ENCODE assay signal across 14 mouse cellular contexts in genomic region chr13:5778443-5779171, GRCm38 (mm10).
A peak's percentile ranks its signal among the peaks of the same experiment; 100 is the strongest.
DNase-seq lines count a peak whose midpoint lies in the region; ATAC-seq and TF ChIP-seq lines count a peak whose summit lies in the region.
"Had no signal": no experiment of that assay in that cellular context is flagged by ENCODE, and none has a peak within 500 bp of the region (broad histone marks: within the 10 kb centered on the region; RNA-seq: fewer than 3 reads in every experiment).

No protein-coding gene starts in this region.

- no peak overlapping the region for H3K9ac ChIP-seq in forebrain, postnatal 0 days
- no peak overlapping the region for H3K9ac ChIP-seq in forebrain, embryonic 16.5 days (replicated peaks; ENCODE audit: low read depth, low read length)
- H3K9ac ChIP-seq in forebrain, embryonic 13.5 days = no peak overlapping the region
- H3K9ac ChIP-seq: kidney, embryonic 15.5 days; liver, embryonic 12.5 days had no signal

- no peak for TF ChIP-seq CTCF in forebrain, postnatal 0 days (IDR thresholded peaks at IDR 0.05; ENCODE audit: low read depth)

- WGBS in forebrain, postnatal 0 days = 63% methylated on average over 5 of the region's 5 CpGs
- WGBS in forebrain, embryonic 16.5 days = 68% methylated on average over 5 of the region's 5 CpGs
- whole genome bisulfite sequencing in forebrain, embryonic 13.5 days = 75% methylated on average over 5 of the region's 5 CpGs

- no peak for ATAC-seq in forebrain, postnatal 0 days
- no peak for ATAC-seq in forebrain, embryonic 16.5 days
- ATAC-seq in common myeloid progenitor, adult 5-6 weeks (replicated peaks; ENCODE audit: low read depth, poor library complexity, severe bottlenecking) = peak; percentile 50
- ATAC-seq in erythroid progenitor cell, adult 5-6 weeks (replicated peaks; ENCODE audit: low FRiP score, poor library complexity, severe bottlenecking) = no peak
- no peak for ATAC-seq in forebrain, embryonic 13.5 days
- ATAC-seq: liver, embryonic 12.5 days had no signal

- H3K36me3 ChIP-seq in forebrain, postnatal 0 days (ENCODE audit: insufficient read depth) = no peaks in the 10 kb centered on the region
- no peaks in the 10 kb centered on the region for H3K36me3 ChIP-seq in forebrain, embryonic 16.5 days (ENCODE audit: control insufficient read depth, insufficient read depth)
- no peaks in the 10 kb centered on the region for H3K36me3 ChIP-seq in forebrain, embryonic 13.5 days (ENCODE audit: poor library complexity, severe bottlenecking)
- H3K36me3 ChIP-seq: hindbrain, embryonic 10.5 days; kidney, embryonic 15.5 days; liver, embryonic 12.5 days had no signal

- peak; percentile 10 for DNase-seq in forebrain, postnatal 0 days
- DNase-seq in right cerebral cortex, adult 18-20 months = peak; percentile 6
- no peak for DNase-seq in right cerebral cortex, postnatal 14 days
- peak; percentile 57 for DNase-seq in naive thymus-derived CD4-positive, alpha-beta T cell, adult 2 months (ENCODE audit: low read depth)
- DNase-seq: adrenal gland, adult 2 months; cerebellum, adult 2 months had no signal

- H3K4me1 ChIP-seq in forebrain, postnatal 0 days (ENCODE audit: insufficient read depth) = no peaks in the 10 kb centered on the region
- no peaks in the 10 kb centered on the region; the same call in 1 of the 2 replicates for H3K4me1 ChIP-seq in forebrain, embryonic 16.5 days (replicated peaks; ENCODE audit: control insufficient read depth, insufficient read depth, low read length)
- H3K4me1 ChIP-seq in forebrain, embryonic 13.5 days = no peaks in the 10 kb centered on the region
- H3K4me1 ChIP-seq: hindbrain, embryonic 10.5 days; kidney, embryonic 15.5 days; liver, embryonic 12.5 days had no signal

- no peak overlapping the region for H3K27ac ChIP-seq in forebrain, postnatal 0 days (ENCODE audit: low read depth, low read length)
- H3K27ac ChIP-seq in forebrain, embryonic 16.5 days (ENCODE audit: low read length) = no peak overlapping the region
- no peak overlapping the region for H3K27ac ChIP-seq in forebrain, embryonic 13.5 days
- H3K27ac ChIP-seq: hindbrain, embryonic 10.5 days; kidney, embryonic 15.5 days; layer of hippocampus, adult 2 months; liver, embryonic 12.5 days had no signal

- no peak overlapping the region for H3K4me3 ChIP-seq in forebrain, postnatal 0 days (ENCODE audit: low read depth, low read length)
- H3K4me3 ChIP-seq in forebrain, embryonic 16.5 days (replicated peaks; ENCODE audit: low read length) = no peak overlapping the region
- H3K4me3 ChIP-seq in forebrain, embryonic 13.5 days = no peak overlapping the region
- H3K4me3 ChIP-seq: hindbrain, embryonic 10.5 days; kidney, embryonic 15.5 days; layer of hippocampus, adult 2 months; liver, embryonic 12.5 days had no signal

- no peaks in the 10 kb centered on the region for H3K9me3 ChIP-seq in forebrain, postnatal 0 days (ENCODE audit: low read length)
- no peaks in the 10 kb centered on the region for H3K9me3 ChIP-seq in forebrain, embryonic 16.5 days (ENCODE audit: control insufficient read depth, low read length)
- H3K9me3 ChIP-seq in forebrain, embryonic 13.5 days (replicated peaks) = no peaks in the 10 kb centered on the region
- H3K9me3 ChIP-seq: hindbrain, embryonic 10.5 days; kidney, embryonic 15.5 days; liver, embryonic 12.5 days had no signal

- no peak overlapping the region for H3K4me2 ChIP-seq in forebrain, postnatal 0 days (ENCODE audit: low read depth)
- H3K4me2 ChIP-seq in forebrain, embryonic 16.5 days (ENCODE audit: low read length) = no peak overlapping the region
- no peak overlapping the region for H3K4me2 ChIP-seq in forebrain, embryonic 13.5 days
- H3K4me2 ChIP-seq: kidney, embryonic 15.5 days; liver, embryonic 12.5 days had no signal

- no peaks in the 10 kb centered on the region for H3K27me3 ChIP-seq in forebrain, postnatal 0 days (ENCODE audit: insufficient read depth, low read length)
- H3K27me3 ChIP-seq in forebrain, embryonic 16.5 days (replicated peaks; ENCODE audit: control insufficient read depth, insufficient read depth, low read length) = no peaks in the 10 kb centered on the region
- no peaks in the 10 kb centered on the region for H3K27me3 ChIP-seq in forebrain, embryonic 13.5 days
- H3K27me3 ChIP-seq: kidney, embryonic 15.5 days; liver, embryonic 12.5 days had no signal
